Mouse (Mus musculus) olfactory bulb, adult 2 months (tissue): ENCODE measurements around the gene Cyp4a14. TPM values are rescaled to one million over a fixed set of nuclear protein-coding genes. Genes with fewer than 3 reads are reported as not detected.
"Not testable (repeated sequence)": the region's sequence is repeated elsewhere in the genome, so short reads cannot be mapped to it uniquely, and the experiment has no call there.

Experiments used
- H3K27ac ChIP-seq: fragments of 200-500 bp; 2 replicates; pipeline ENCODE4 v1.5.1; 2012; ENCODE audit warnings: low read depth, low read length; ENCODE audit not compliant: insufficient read depth
- H3K4me1 ChIP-seq: fragments of 200-500 bp; 2 replicates; pipeline ENCODE4 v1.6.1; 2012; ENCODE audit warnings: low read length; ENCODE audit not compliant: control insufficient read depth, insufficient read depth
- H3K4me3 ChIP-seq: fragments of 200-500 bp; 2 replicates; pipeline ENCODE4 v1.5.1; 2012; ENCODE audit warnings: mild to moderate bottlenecking, low read depth, low read length, moderate library complexity; ENCODE audit not compliant: insufficient read depth
- CTCF ChIP-seq: fragments of 200-500 bp; IDR thresholded peaks from 2 replicates; pipeline ENCODE4 v1.5.1; 2012; ENCODE audit warnings: low read depth, mild to moderate bottlenecking, low read length, moderate library complexity; ENCODE audit not compliant: insufficient read depth
- POLR2A ChIP-seq: fragments of 200-500 bp; IDR thresholded peaks from 2 replicates; pipeline ENCODE4 v1.6.1; 2012; ENCODE audit warnings: mild to moderate bottlenecking, low read depth, low read length, moderate library complexity; ENCODE audit not compliant: insufficient read depth
- WGBS: fragments of 180-500 bp; shearing (Covaris S2); methylation state at CpG from one replicate; pipeline ENCODE4 v1.1.7; 2018; 5-methylcytosine and 5-hydroxymethylcytosine counted together
- polyA plus RNA-seq: library from polyadenylated mRNA; stranded (reverse); fragments of >200 nt; gene quantifications from 2 replicates; pipeline ENCODE4 v1.2.4, GENCODE M21; 2012; ENCODE audit warnings: low replicate concordance; ENCODE audit not compliant: missing spikeins, insufficient read depth, insufficient read length

Gene Cyp4a14
- not detected in 2 replicates for polyA plus RNA-seq

GRCm38 (mm10) chr4:115496001-115496400 is at the start of gene Cyp4a14:
TSS of gene Cyp4a14 (minus strand) at chr4:115496142.
- no peaks in the 10 kb centered on the region for H3K4me1 ChIP-seq

GRCm38 (mm10) chr4:115545101-115545500 is 49.2 kb upstream of the Cyp4a14 start:
- no peak overlapping the region for H3K4me3 ChIP-seq
- no peaks in the 10 kb centered on the region for H3K4me1 ChIP-seq
- TF ChIP-seq POLR2A (no peak), CTCF (no peak)
- 37% methylated on average over 1 of the region's 1 CpGs for WGBS
- no peak overlapping the region for H3K27ac ChIP-seq

More at GRCm38 (mm10) chr4:115496001-115496400, at the start of gene Cyp4a14:
- Histone ChIP-seq H3K4me3 (no peak within 1 kb of the TSS), H3K27ac (no peak within 1 kb of the TSS)
- TF ChIP-seq POLR2A (no peak), CTCF (no peak)
- WGBS = 76% methylated on average over 1 of the region's 1 CpGs

- H3K4me3 ChIP-seq = no peak overlapping the region
- no peak for TF ChIP-seq POLR2A
- no peak for TF ChIP-seq CTCF
- WGBS = 98% methylated on average over 2 of the region's 2 CpGs
- no peak overlapping the region for H3K27ac ChIP-seq
- no peaks in the 10 kb centered on the region for H3K4me1 ChIP-seq
Observed at GRCm38 (mm10) chr4:115521766-115522165, 25.8 kb upstream of the Cyp4a14 start.

- Histone ChIP-seq H3K4me1 (no peaks in the 10 kb centered on the region), H3K4me3 (no peak overlapping the region), H3K27ac (no peak overlapping the region)
- 69% methylated on average over 4 of the region's 4 CpGs for WGBS
- TF ChIP-seq CTCF (no peak), POLR2A (no peak)
Observed at GRCm38 (mm10) chr4:115519444-115519843, 23.5 kb upstream of the Cyp4a14 start.

- not testable (repeated sequence) for H3K4me3 ChIP-seq, H3K4me1 ChIP-seq, H3K27ac ChIP-seq
- 86% methylated on average over 5 of the region's 5 CpGs for WGBS
Observed at GRCm38 (mm10) chr4:115518000-115518399, 22.1 kb upstream of the Cyp4a14 start, which contains the start of gene Cyp4a10. TSS of gene Cyp4a10 (plus strand) at chr4:115518264.

- not testable (repeated sequence) for H3K4me1 ChIP-seq, H3K4me3 ChIP-seq, H3K27ac ChIP-seq
Observed at GRCm38 (mm10) chr4:115513964-115514363, 18.0 kb upstream of the Cyp4a14 start.

- no peak overlapping the region for H3K27ac ChIP-seq
- H3K4me3 ChIP-seq = no peak overlapping the region
- WGBS = 86% methylated on average over 3 of the region's 3 CpGs
- TF ChIP-seq POLR2A = no peak
- no peak for TF ChIP-seq CTCF
- H3K4me1 ChIP-seq = no peaks in the 10 kb centered on the region
Observed at GRCm38 (mm10) chr4:115497466-115497865, 1.5 kb upstream of the Cyp4a14 start.

- Histone ChIP-seq H3K27ac (no peak overlapping the region), H3K4me1 (no peaks in the 10 kb centered on the region), H3K4me3 (no peak overlapping the region)
- 80% methylated on average over 6 of the region's 6 CpGs for WGBS
- TF ChIP-seq CTCF = no peak
- TF ChIP-seq POLR2A = no peak
Observed at GRCm38 (mm10) chr4:115481006-115481652, 14.8 kb downstream of the Cyp4a14 start.

GRCm38 (mm10) chr4:115476051-115476450 is 19.9 kb downstream of the Cyp4a14 start:
- not testable (repeated sequence) for H3K27ac ChIP-seq, H3K4me1 ChIP-seq, H3K4me3 ChIP-seq

- WGBS = 54% methylated on average over 3 of the region's 3 CpGs
- not testable (repeated sequence) for H3K4me1 ChIP-seq, H3K4me3 ChIP-seq, H3K27ac ChIP-seq
Observed at GRCm38 (mm10) chr4:115473585-115473984, 22.4 kb downstream of the Cyp4a14 start.
